ENCODE assay signal across 14 mouse cellular contexts in the genomic region with DNA sequence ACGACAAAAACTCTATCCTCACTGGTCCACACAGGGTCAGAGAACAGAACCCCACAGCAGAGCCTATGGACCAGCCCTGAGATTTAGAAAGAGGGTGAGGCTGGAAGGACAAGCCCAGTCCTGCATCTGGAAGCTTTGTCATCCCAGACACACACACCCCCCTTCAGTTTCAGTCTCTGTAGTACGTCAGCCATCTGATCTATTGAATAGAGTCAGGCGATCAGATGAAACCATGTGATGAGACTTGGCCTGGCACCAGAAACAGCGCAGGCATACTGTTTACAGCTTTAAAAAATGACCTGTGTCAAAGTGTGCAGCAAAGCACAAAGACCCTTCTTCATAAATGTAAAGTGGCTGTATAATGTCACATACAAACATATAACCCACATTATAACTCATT. TPM values are rescaled to one million over a fixed set of nuclear protein-coding genes. Genes with fewer than 3 reads are reported as not detected.
DNase-seq lines count a peak whose midpoint lies in the region; ATAC-seq and TF ChIP-seq lines count a peak whose summit lies in the region.
"Had no signal": no experiment of that assay in that cellular context is flagged by ENCODE, and none has a peak within 500 bp of the region (broad histone marks: within the 10 kb centered on the region; RNA-seq: fewer than 3 reads in every experiment).

No protein-coding gene starts in this region.

- no peaks in the 10 kb centered on the region for H3K4me1 ChIP-seq in forebrain, embryonic 13.5 days
- H3K4me1 ChIP-seq in forebrain, embryonic 12.5 days, result no peaks in the 10 kb centered on the region
- peaks cover 92% of the 10 kb centered on the region for H3K4me1 ChIP-seq in liver, embryonic 12.5 days
- H3K4me1 ChIP-seq in bone marrow, adult 2 months (ENCODE audit: control insufficient read depth, insufficient read depth, low read length), result peaks cover 18% of the 10 kb centered on the region
- no peaks in the 10 kb centered on the region for H3K4me1 ChIP-seq in hindbrain, postnatal 0 days (ENCODE audit: insufficient read depth, low read length)

- H3K36me3 ChIP-seq in forebrain, embryonic 13.5 days (ENCODE audit: poor library complexity, severe bottlenecking), result no peaks in the 10 kb centered on the region
- H3K36me3 ChIP-seq in forebrain, embryonic 12.5 days (replicated peaks), result peaks cover 15% of the 10 kb centered on the region; the same call in 1 of the 2 replicates
- peaks cover 73% of the 10 kb centered on the region for H3K36me3 ChIP-seq in liver, embryonic 12.5 days
- H3K36me3 ChIP-seq in hindbrain, postnatal 0 days (ENCODE audit: insufficient read depth, low read length), result peaks cover 5% of the 10 kb centered on the region; the same call in 1 of the 2 replicates

- H3K4me2 ChIP-seq in forebrain, embryonic 13.5 days, result no peak overlapping the region
- no peak overlapping the region for H3K4me2 ChIP-seq in forebrain, embryonic 12.5 days
- no peak overlapping the region for H3K4me2 ChIP-seq in liver, embryonic 12.5 days
- no peak overlapping the region for H3K4me2 ChIP-seq in hindbrain, postnatal 0 days (ENCODE audit: low read depth, low read length)

- H3K27me3 ChIP-seq in forebrain, embryonic 13.5 days, result no peaks in the 10 kb centered on the region
- H3K27me3 ChIP-seq in forebrain, embryonic 12.5 days, result no peaks in the 10 kb centered on the region
- H3K27me3 ChIP-seq in liver, embryonic 12.5 days (replicated peaks), result no peaks in the 10 kb centered on the region
- no peaks in the 10 kb centered on the region for H3K27me3 ChIP-seq in hindbrain, postnatal 0 days (ENCODE audit: insufficient read depth, low read length)
- H3K27me3 ChIP-seq: CH12.LX had no signal

- H3K9me3 ChIP-seq in forebrain, embryonic 13.5 days (replicated peaks), result no peaks in the 10 kb centered on the region
- H3K9me3 ChIP-seq in forebrain, embryonic 12.5 days, result no peaks in the 10 kb centered on the region
- H3K9me3 ChIP-seq in liver, embryonic 12.5 days (replicated peaks), result no peaks in the 10 kb centered on the region
- H3K9me3 ChIP-seq in hindbrain, postnatal 0 days (ENCODE audit: low read length), result no peaks in the 10 kb centered on the region

- H3K4me3 ChIP-seq in forebrain, embryonic 13.5 days, result no peak overlapping the region
- no peak overlapping the region for H3K4me3 ChIP-seq in forebrain, embryonic 12.5 days (replicated peaks)
- H3K4me3 ChIP-seq in liver, embryonic 12.5 days, result no peak overlapping the region
- no peak overlapping the region for H3K4me3 ChIP-seq in bone marrow, adult 2 months (replicated peaks; ENCODE audit: control insufficient read depth, low read depth, low read length)
- H3K4me3 ChIP-seq in hindbrain, postnatal 0 days (ENCODE audit: low read length), result no peak overlapping the region

- TF ChIP-seq POLR2A in bone marrow, adult 2 months (IDR thresholded peaks at IDR 0.05; ENCODE audit: borderline replicate concordance, control insufficient read depth, low read depth, low read length), result no peak

- H3K27ac ChIP-seq in forebrain, embryonic 13.5 days, result no peak overlapping the region
- no peak overlapping the region for H3K27ac ChIP-seq in forebrain, embryonic 12.5 days
- peak overlapping the region; percentile 57 for H3K27ac ChIP-seq in liver, embryonic 12.5 days
- peak overlapping the region; percentile 38 for H3K27ac ChIP-seq in bone marrow, adult 2 months (ENCODE audit: control insufficient read depth, insufficient read depth, low read depth, low read length, poor library complexity)
- no peak overlapping the region for H3K27ac ChIP-seq in hindbrain, postnatal 0 days

- ATAC-seq in forebrain, embryonic 13.5 days, result peak; percentile 56
- ATAC-seq in forebrain, embryonic 12.5 days (ENCODE audit: low FRiP score), result no peak
- no peak for ATAC-seq in liver, embryonic 12.5 days
- ATAC-seq in hindbrain, postnatal 0 days, result peak; percentile 44; the same call in 1 of the 2 replicates
- ATAC-seq: inflammation-experienced regulatory T-cells, adult 6 months had no signal

- 75% methylated on average over 4 of the region's 4 CpGs for WGBS in forebrain, embryonic 13.5 days
- WGBS in forebrain, embryonic 12.5 days, result 82% methylated on average over 4 of the region's 4 CpGs
- 74% methylated on average over 4 of the region's 4 CpGs for WGBS in liver, embryonic 12.5 days (ENCODE audit: insufficient replicate concordance)
- 54% methylated on average over 4 of the region's 4 CpGs for WGBS in bone marrow, adult 2 months
- 52% methylated on average over 4 of the region's 4 CpGs for WGBS in hindbrain, postnatal 0 days

- no peak for TF ChIP-seq CTCF in bone marrow, adult 2 months (IDR thresholded peaks at IDR 0.05; ENCODE audit: control insufficient read depth, insufficient read depth, low read length)
- TF ChIP-seq CTCF in hindbrain, postnatal 0 days (IDR thresholded peaks at IDR 0.05; ENCODE audit: low read depth), result no peak

- no peak overlapping the region for H3K9ac ChIP-seq in forebrain, embryonic 13.5 days
- H3K9ac ChIP-seq in forebrain, embryonic 12.5 days, result no peak overlapping the region
- H3K9ac ChIP-seq in liver, embryonic 12.5 days, result no peak overlapping the region
- H3K9ac ChIP-seq in hindbrain, postnatal 0 days (replicated peaks; ENCODE audit: low read length), result no peak overlapping the region

- DNase-seq in liver, result no peak
- peak; percentile 19 for DNase-seq in hindbrain, postnatal 0 days (ENCODE audit: low spot score)
- no peak for DNase-seq in ovary, adult 18-20 months (ENCODE audit: low spot score)
- no peak for DNase-seq in Muller cell, postnatal 12 days (ENCODE audit: inconsistent ontology term)
- DNase-seq: adrenal gland, adult 8-10 months; cerebellum, adult 9-10 months; gastrocnemius, postnatal 25 days; kidney, postnatal 4 days had no signal

RNA-seq across cellular contexts. Expression of gene Tbc1d2b, which starts 30.0 kb away (rescaled TPM):
- 4.1 and 4.7 TPM in 2 replicates for polyA plus RNA-seq in forebrain, embryonic 13.5 days (2015; fragmentation: Nextera tagmentation; extraction: Ambion mirVana)
- 9.6 and 10.6 TPM in 2 replicates for polyA plus RNA-seq in forebrain, embryonic 12.5 days (2016; fragmentation: Nextera tagmentation; extraction: Ambion mirVana)
- polyA plus RNA-seq in liver, embryonic 12.5 days (2016; fragmentation: Nextera tagmentation; extraction: Ambion mirVana), result 11.0 and 12.2 TPM in 2 replicates
- 12.5 and 26.2 TPM in 2 replicates for polyA plus RNA-seq in bone marrow, adult 2 months (2011; ENCODE audit: insufficient read depth, insufficient read length, low replicate concordance, missing spikeins)
- 17.7 and 23.1 TPM in 2 replicates for total RNA-seq in hindbrain, postnatal 0 days (2014; rRNA removed)
- polyA plus RNA-seq in hindbrain, postnatal 0 days (2015; fragmentation: Nextera tagmentation; extraction: Ambion mirVana), result 3.8 and 4.1 TPM in 2 replicates

Comparison
In these comparisons a context has a peak if more than half of its experiments do, and no peak if none do; other contexts are left out.
1. ATAC-seq: peak in forebrain, embryonic 13.5 days (single experiment) and hindbrain, postnatal 0 days (single experiment); none in forebrain, embryonic 12.5 days (single experiment) and liver, embryonic 12.5 days (single experiment).
2. H3K27ac ChIP-seq: peak in liver, embryonic 12.5 days (single experiment) and bone marrow, adult 2 months (single experiment); none in forebrain, embryonic 13.5 days (single experiment), forebrain, embryonic 12.5 days (single experiment) and hindbrain, postnatal 0 days (single experiment).